Mouse (Mus musculus): Measurements from ENCODE around the gene Gm20388. TPM values are rescaled to one million over a fixed set of nuclear protein-coding genes. Genes with fewer than 3 reads are reported as not detected.

Gm20388 gene
- polyA plus RNA-seq, 1 experiment from 2014 or later: not detected

- Histone ChIP-seq H3K27me3 (no peaks in the 10 kb centered on the region), H3K9ac (no peak overlapping the region), H3K36me3 (no peaks in the 10 kb centered on the region), H3K4me3 (no peak overlapping the region), H3K4me2 (no peak overlapping the region), H3K4me1 (replicated peaks) (peaks cover 50% of the 10 kb centered on the region), H3K9me3 (replicated peaks) (no peaks in the 10 kb centered on the region), H3K27ac (0 out of 2 replicates have a peak overlapping the region, but pooled peaks have one; percentile 37)
- ATAC-seq (replicated peaks; ENCODE audit: insufficient number of reproducible peaks, insufficient read depth, low FRiP score, low read depth): no peak
- WGBS: 55% methylated on average over 5 of the region's 5 CpGs
Measured at GRCm38 (mm10) chr8:122101816-122102215, 2191.2 kb downstream of the Gm20388 start.

GRCm38 (mm10) chr8:122102286-122102685, 2191.6 kb downstream of the Gm20388 start:
- H3K4me3 ChIP-seq: no peak overlapping the region
- ATAC-seq (replicated peaks; ENCODE audit: insufficient number of reproducible peaks, insufficient read depth, low FRiP score, low read depth): no peak
- 40% methylated on average over 8 of the region's 8 CpGs for WGBS
- peak overlapping the region; percentile 51 for H3K27ac ChIP-seq
- H3K9ac ChIP-seq: no peak overlapping the region
- no peaks in the 10 kb centered on the region for H3K9me3 ChIP-seq (replicated peaks)
- no peak overlapping the region for H3K4me2 ChIP-seq
- peaks cover 54% of the 10 kb centered on the region for H3K4me1 ChIP-seq (replicated peaks)
- no peaks in the 10 kb centered on the region for H3K36me3 ChIP-seq
- no peaks in the 10 kb centered on the region for H3K27me3 ChIP-seq

- Histone ChIP-seq H3K27me3 (no peaks in the 10 kb centered on the region), H3K4me2 (no peak overlapping the region), H3K9ac (no peak overlapping the region), H3K4me3 (no peak overlapping the region), H3K4me1 (replicated peaks) (peaks cover 56% of the 10 kb centered on the region), H3K36me3 (no peaks in the 10 kb centered on the region), H3K9me3 (replicated peaks) (no peaks in the 10 kb centered on the region), H3K27ac (peak overlapping the region; percentile 51)
- no peak for ATAC-seq (replicated peaks; ENCODE audit: insufficient number of reproducible peaks, insufficient read depth, low FRiP score, low read depth)
- WGBS: 64% methylated on average over 9 of the region's 9 CpGs
Measured at GRCm38 (mm10) chr8:122103241-122103640, 2192.6 kb downstream of the Gm20388 start.

GRCm38 (mm10) chr8:122104658-122105057, 2194.0 kb downstream of the Gm20388 start:
- ATAC-seq (replicated peaks; ENCODE audit: insufficient number of reproducible peaks, insufficient read depth, low FRiP score, low read depth): no peak
- WGBS: 83% methylated on average over 4 of the region's 4 CpGs
- no peaks in the 10 kb centered on the region for H3K9me3 ChIP-seq (replicated peaks)
- H3K27me3 ChIP-seq: 0 out of 2 replicates have a peak, but pooled peaks cover 5% of the 10 kb centered on the region
- H3K4me2 ChIP-seq: no peak overlapping the region
- no peaks in the 10 kb centered on the region for H3K36me3 ChIP-seq
- H3K9ac ChIP-seq: no peak overlapping the region
- no peak overlapping the region for H3K27ac ChIP-seq
- peaks cover 56% of the 10 kb centered on the region for H3K4me1 ChIP-seq (replicated peaks)
- no peak overlapping the region for H3K4me3 ChIP-seq

GRCm38 (mm10) chr8:122106270-122106669, 2195.6 kb downstream of the Gm20388 start:
- peak overlapping the region; percentile 73 for H3K27ac ChIP-seq
- ATAC-seq (replicated peaks; ENCODE audit: insufficient number of reproducible peaks, insufficient read depth, low FRiP score, low read depth): peak; percentile 76
- no peaks in the 10 kb centered on the region for H3K36me3 ChIP-seq
- H3K9me3 ChIP-seq (replicated peaks): no peaks in the 10 kb centered on the region
- H3K4me2 ChIP-seq: no peak overlapping the region
- no peak overlapping the region for H3K4me3 ChIP-seq
- WGBS: 9% methylated on average over 9 of the region's 9 CpGs
- H3K4me1 ChIP-seq (replicated peaks): peaks cover 64% of the 10 kb centered on the region
- H3K27me3 ChIP-seq: 0 out of 2 replicates have a peak, but pooled peaks cover 5% of the 10 kb centered on the region
- H3K9ac ChIP-seq: no peak overlapping the region

GRCm38 (mm10) chr8:122110240-122110866, 2199.7 kb downstream of the Gm20388 start:
- Histone ChIP-seq H3K4me1 (replicated peaks) (peaks cover 30% of the 10 kb centered on the region), H3K9me3 (replicated peaks) (no peaks in the 10 kb centered on the region), H3K4me2 (no peak overlapping the region), H3K27ac (no peak overlapping the region), H3K27me3 (0 out of 2 replicates have a peak, but pooled peaks cover 5% of the 10 kb centered on the region), H3K4me3 (no peak overlapping the region), H3K36me3 (no peaks in the 10 kb centered on the region), H3K9ac (no peak overlapping the region)
- ATAC-seq (replicated peaks; ENCODE audit: insufficient number of reproducible peaks, insufficient read depth, low FRiP score, low read depth): 0 out of 2 replicates have a peak, but pooled peaks have one; percentile 2
- 58% methylated on average over 20 of the region's 20 CpGs for WGBS

- 44% methylated on average over 6 of the region's 6 CpGs for WGBS
Measured at GRCm38 (mm10) chr8:122110867-122111253, 2200.2 kb downstream of the Gm20388 start.

GRCm38 (mm10) chr8:122111745-122112144, 2201.1 kb downstream of the Gm20388 start:
- no peak overlapping the region for H3K9ac ChIP-seq
- H3K27me3 ChIP-seq: 0 out of 2 replicates have a peak, but pooled peaks cover 5% of the 10 kb centered on the region
- H3K36me3 ChIP-seq: no peaks in the 10 kb centered on the region
- H3K9me3 ChIP-seq (replicated peaks): no peaks in the 10 kb centered on the region
- H3K4me3 ChIP-seq: no peak overlapping the region
- WGBS: 64% methylated on average over 11 of the region's 11 CpGs
- H3K27ac ChIP-seq: no peak overlapping the region
- H3K4me1 ChIP-seq (replicated peaks): peaks cover 20% of the 10 kb centered on the region
- no peak for ATAC-seq (replicated peaks; ENCODE audit: insufficient number of reproducible peaks, insufficient read depth, low FRiP score, low read depth)
- no peak overlapping the region for H3K4me2 ChIP-seq

More at GRCm38 (mm10) chr8:122110867-122111253, 2200.2 kb downstream of the Gm20388 start:
- Histone ChIP-seq H3K36me3 (no peaks in the 10 kb centered on the region), H3K4me3 (no peak overlapping the region), H3K4me1 (replicated peaks) (peaks cover 29% of the 10 kb centered on the region), H3K9me3 (replicated peaks) (no peaks in the 10 kb centered on the region), H3K9ac (no peak overlapping the region), H3K4me2 (no peak overlapping the region), H3K27ac (no peak overlapping the region), H3K27me3 (0 out of 2 replicates have a peak, but pooled peaks cover 5% of the 10 kb centered on the region)
- 0 out of 2 replicates have a peak, but pooled peaks have one; percentile 4 for ATAC-seq (replicated peaks; ENCODE audit: insufficient number of reproducible peaks, insufficient read depth, low FRiP score, low read depth)

GRCm38 (mm10) chr8:122112264-122112965, 2201.8 kb downstream of the Gm20388 start:
- no peak overlapping the region for H3K27ac ChIP-seq
- 68% methylated on average over 14 of the region's 14 CpGs for WGBS
- ATAC-seq (replicated peaks; ENCODE audit: insufficient number of reproducible peaks, insufficient read depth, low FRiP score, low read depth): no peak

GRCm38 (mm10) chr8:122114890-122115289, 2204.2 kb downstream of the Gm20388 start:
- Histone ChIP-seq H3K4me1 (replicated peaks) (peaks cover 19% of the 10 kb centered on the region), H3K4me2 (no peak overlapping the region), H3K9ac (no peak overlapping the region), H3K4me3 (no peak overlapping the region), H3K9me3 (replicated peaks) (no peaks in the 10 kb centered on the region), H3K27me3 (peaks cover 8% of the 10 kb centered on the region; the same call in 1 of the 2 replicates), H3K36me3 (no peaks in the 10 kb centered on the region), H3K27ac (no peak overlapping the region)
- 79% methylated on average over 2 of the region's 2 CpGs for WGBS
- no peak for ATAC-seq (replicated peaks; ENCODE audit: insufficient number of reproducible peaks, insufficient read depth, low FRiP score, low read depth)

More at GRCm38 (mm10) chr8:122112264-122112965, 2201.8 kb downstream of the Gm20388 start:
- Histone ChIP-seq H3K4me3 (no peak overlapping the region), H3K4me2 (no peak overlapping the region), H3K36me3 (no peaks in the 10 kb centered on the region), H3K9ac (no peak overlapping the region), H3K4me1 (replicated peaks) (peaks cover 13% of the 10 kb centered on the region), H3K9me3 (replicated peaks) (no peaks in the 10 kb centered on the region), H3K27me3 (0 out of 2 replicates have a peak, but pooled peaks cover 5% of the 10 kb centered on the region)

- no peak overlapping the region for H3K27ac ChIP-seq
- no peaks in the 10 kb centered on the region for H3K9me3 ChIP-seq (replicated peaks)
- peaks cover 8% of the 10 kb centered on the region; the same call in 1 of the 2 replicates for H3K27me3 ChIP-seq
- no peaks in the 10 kb centered on the region for H3K36me3 ChIP-seq
- WGBS: 90% methylated on average over 7 of the region's 7 CpGs
- peaks cover 7% of the 10 kb centered on the region for H3K4me1 ChIP-seq (replicated peaks)
- ATAC-seq (replicated peaks; ENCODE audit: insufficient number of reproducible peaks, insufficient read depth, low FRiP score, low read depth): no peak
- H3K9ac ChIP-seq: no peak overlapping the region
- H3K4me2 ChIP-seq: no peak overlapping the region
- no peak overlapping the region for H3K4me3 ChIP-seq
Measured at GRCm38 (mm10) chr8:122116716-122117357, 2206.2 kb downstream of the Gm20388 start.
